Mouse (Mus musculus) bone marrow, adult 2 months (tissue): Measurements from ENCODE around the gene Abcd3.

Experiments used
- CTCF ChIP-seq: fragments of 200-500 bp; IDR thresholded peaks from 2 replicates; pipeline ENCODE4 v1.5.1; 2011; ENCODE audit warnings: low read length, control low read depth; ENCODE audit not compliant: control insufficient read depth, insufficient read depth
- POLR2A ChIP-seq: fragments of 200-500 bp; IDR thresholded peaks from 2 replicates; pipeline ENCODE4 v1.6.1; 2011; ENCODE audit warnings: low read depth, mild to moderate bottlenecking, control low read depth, low read length, borderline replicate concordance; ENCODE audit not compliant: control insufficient read depth

DNA sequence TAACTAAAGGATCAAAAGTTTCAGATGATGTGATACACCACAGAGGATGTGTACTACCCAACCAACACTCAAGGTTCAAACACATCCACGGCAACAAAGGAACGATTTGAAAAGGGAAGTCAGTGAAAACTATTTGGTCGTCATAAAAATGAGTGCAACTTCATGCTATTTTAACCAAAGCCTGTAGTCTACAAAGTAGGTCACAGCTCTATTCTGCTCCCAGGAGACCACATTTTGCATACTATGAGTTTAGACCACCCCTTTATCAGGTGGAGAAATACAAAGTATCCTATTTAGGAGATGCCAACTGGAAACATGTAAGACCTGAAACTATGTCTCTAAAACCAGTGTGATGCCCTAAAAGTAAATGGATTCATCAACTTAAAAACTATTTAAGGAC, 6.9 kb downstream of the Abcd3 start:
- TF ChIP-seq CTCF = no peak
- TF ChIP-seq POLR2A = no peak
